Mouse (Mus musculus): ENCODE results near the gene Txnrd2.

Gene Txnrd2

GRCm38 (mm10) chr16:18393595-18393994 is 32.6 kb upstream of the Txnrd2 start:
- DNase-seq (ENCODE audit: low spot score in 2 of 2), result no peak

- no peak for DNase-seq (ENCODE audit: low spot score in 2 of 2)
Observed at GRCm38 (mm10) chr16:18394056-18394455, 32.1 kb upstream of the Txnrd2 start.

- no peak for DNase-seq (ENCODE audit: low spot score in 2 of 2)
Observed at GRCm38 (mm10) chr16:18394777-18395619, 31.2 kb upstream of the Txnrd2 start.

GRCm38 (mm10) chr16:18395620-18396036 is 30.6 kb upstream of the Txnrd2 start:
- DNase-seq (ENCODE audit: low spot score in 2 of 2), result no peak

GRCm38 (mm10) chr16:18396201-18396600 is 30.0 kb upstream of the Txnrd2 start:
- DNase-seq (ENCODE audit: low spot score in 2 of 2), result no peak

- DNase-seq (ENCODE audit: low spot score in 2 of 2), result no peak
Observed at GRCm38 (mm10) chr16:18396791-18397621, 29.2 kb upstream of the Txnrd2 start.

GRCm38 (mm10) chr16:18400028-18400427 is 26.2 kb upstream of the Txnrd2 start:
- DNase-seq (ENCODE audit: low spot score in 2 of 2), result no peak

GRCm38 (mm10) chr16:18400472-18401216 is 25.5 kb upstream of the Txnrd2 start:
- DNase-seq (ENCODE audit: low spot score in 2 of 2), result no peak

- DNase-seq (ENCODE audit: low spot score in 2 of 2), result no peak
Observed at GRCm38 (mm10) chr16:18403285-18403684, 22.9 kb upstream of the Txnrd2 start.

GRCm38 (mm10) chr16:18405091-18405854 is 20.9 kb upstream of the Txnrd2 start:
- DNase-seq (ENCODE audit: low spot score in 2 of 2), result peak in 1 of 2 experiments; percentile 80

- no peak for DNase-seq (ENCODE audit: low spot score in 2 of 2)
Observed at GRCm38 (mm10) chr16:18405876-18406275, 20.3 kb upstream of the Txnrd2 start.

- peak in 1 of 2 experiments; percentile 76 for DNase-seq (ENCODE audit: low spot score in 2 of 2)
Observed at GRCm38 (mm10) chr16:18406293-18406692, 19.9 kb upstream of the Txnrd2 start.

GRCm38 (mm10) chr16:18407912-18408311 is 18.3 kb upstream of the Txnrd2 start:
- no peak for DNase-seq (ENCODE audit: low spot score in 2 of 2)

GRCm38 (mm10) chr16:18409776-18410175 is 16.4 kb upstream of the Txnrd2 start:
- DNase-seq (ENCODE audit: low spot score in 2 of 2), result no peak

GRCm38 (mm10) chr16:18410418-18410817 is 15.8 kb upstream of the Txnrd2 start:
- no peak for DNase-seq (ENCODE audit: low spot score in 2 of 2)

- DNase-seq (ENCODE audit: low spot score in 2 of 2), result no peak
Observed at GRCm38 (mm10) chr16:18411026-18411649, 15.0 kb upstream of the Txnrd2 start.

- DNase-seq (ENCODE audit: low spot score in 2 of 2), result no peak
Observed at GRCm38 (mm10) chr16:18411802-18412476, 14.2 kb upstream of the Txnrd2 start.

GRCm38 (mm10) chr16:18413032-18413816 is 13.0 kb upstream of the Txnrd2 start:
- no peak for DNase-seq (ENCODE audit: low spot score in 2 of 2)

- DNase-seq (ENCODE audit: low spot score in 2 of 2), result peak in 1 of 2 experiments; percentile 10
Observed at GRCm38 (mm10) chr16:18416094-18416761, 10.0 kb upstream of the Txnrd2 start.
